Mouse (Mus musculus) midbrain, embryonic 14.5 days (tissue): ENCODE results near the gene Galr3. TPM values are rescaled to one million over a fixed set of nuclear protein-coding genes. Genes with fewer than 3 reads are reported as not detected.
A peak's percentile ranks its signal among the peaks of the same experiment; 100 is the strongest.

Source experiments
- ATAC-seq: fragments of 200-750 bp; cut with Nextera tagmentation; 2 replicates; pipeline ENCODE4 v1.8.0; 2017; ENCODE audit warnings: moderate number of reproducible peaks, moderate library complexity; ENCODE audit not compliant: low FRiP score, low TSS enrichment
- DNase-seq: peaks from one replicate; pipeline ENCODE4 v3.0.0-alpha.2; 2015
- H3K27ac ChIP-seq: fragments of 300-500 bp; sonication (generic); replicated peaks from 2 replicates; pipeline ENCODE4 v1.5.1; 2014; ENCODE audit warnings: mild to moderate bottlenecking, low read depth, low read length, moderate library complexity
- H3K27me3 ChIP-seq: fragments of 300-500 bp; sonication (generic); 2 replicates; pipeline ENCODE4 v1.6.1; 2014; ENCODE audit warnings: low read length, control low read depth, mixed read lengths; ENCODE audit not compliant: control insufficient read depth, insufficient read depth
- H3K36me3 ChIP-seq: fragments of 300-500 bp; sonication (generic); 2 replicates; pipeline ENCODE4 v1.6.1; 2014; ENCODE audit warnings: low read length, control low read depth; ENCODE audit not compliant: control insufficient read depth, insufficient read depth
- H3K4me1 ChIP-seq: fragments of 300-500 bp; sonication (generic); 2 replicates; pipeline ENCODE4 v1.6.1; 2014; ENCODE audit warnings: mild to moderate bottlenecking, antibody characterized with exemption, low read length, control low read depth; ENCODE audit not compliant: control insufficient read depth, insufficient read depth
- H3K4me2 ChIP-seq: fragments of 300-500 bp; sonication (generic); 2 replicates; pipeline ENCODE4 v1.6.1; 2014; ENCODE audit warnings: mild to moderate bottlenecking, low read length, moderate library complexity
- H3K4me3 ChIP-seq: fragments of 300-500 bp; sonication (generic); replicated peaks from 2 replicates; pipeline ENCODE4 v1.5.1; 2014; ENCODE audit warnings: low read depth, low read length
- H3K9ac ChIP-seq: fragments of 300-500 bp; sonication (generic); replicated peaks from 2 replicates; pipeline ENCODE4 v1.6.1; 2014; ENCODE audit warnings: mild to moderate bottlenecking, low read length, moderate library complexity
- H3K9me3 ChIP-seq: fragments of 300-500 bp; sonication (generic); 2 replicates; pipeline ENCODE4 v1.6.1; 2016; ENCODE audit warnings: low read length, control low read depth, mixed read lengths; ENCODE audit not compliant: control insufficient read depth
- WGBS: fragments of 180-500 bp; shearing (Covaris S2); extraction: QIAGEN DNeasy Blood & Tissue Kit; methylation state at CpG from one replicate; pipeline ENCODE4 v1.1.7; 2014; 5-methylcytosine and 5-hydroxymethylcytosine counted together
- polyA plus RNA-seq: library from polyadenylated mRNA; unstranded; fragments of >200 nt; fragmentation: Nextera tagmentation; extraction: Ambion mirVana; gene quantifications from 2 replicates; pipeline ENCODE4 v1.2.1, GENCODE M21; 2014

The Galr3 gene
- polyA plus RNA-seq, 1 experiment from 2014 or later = not detected

DNA sequence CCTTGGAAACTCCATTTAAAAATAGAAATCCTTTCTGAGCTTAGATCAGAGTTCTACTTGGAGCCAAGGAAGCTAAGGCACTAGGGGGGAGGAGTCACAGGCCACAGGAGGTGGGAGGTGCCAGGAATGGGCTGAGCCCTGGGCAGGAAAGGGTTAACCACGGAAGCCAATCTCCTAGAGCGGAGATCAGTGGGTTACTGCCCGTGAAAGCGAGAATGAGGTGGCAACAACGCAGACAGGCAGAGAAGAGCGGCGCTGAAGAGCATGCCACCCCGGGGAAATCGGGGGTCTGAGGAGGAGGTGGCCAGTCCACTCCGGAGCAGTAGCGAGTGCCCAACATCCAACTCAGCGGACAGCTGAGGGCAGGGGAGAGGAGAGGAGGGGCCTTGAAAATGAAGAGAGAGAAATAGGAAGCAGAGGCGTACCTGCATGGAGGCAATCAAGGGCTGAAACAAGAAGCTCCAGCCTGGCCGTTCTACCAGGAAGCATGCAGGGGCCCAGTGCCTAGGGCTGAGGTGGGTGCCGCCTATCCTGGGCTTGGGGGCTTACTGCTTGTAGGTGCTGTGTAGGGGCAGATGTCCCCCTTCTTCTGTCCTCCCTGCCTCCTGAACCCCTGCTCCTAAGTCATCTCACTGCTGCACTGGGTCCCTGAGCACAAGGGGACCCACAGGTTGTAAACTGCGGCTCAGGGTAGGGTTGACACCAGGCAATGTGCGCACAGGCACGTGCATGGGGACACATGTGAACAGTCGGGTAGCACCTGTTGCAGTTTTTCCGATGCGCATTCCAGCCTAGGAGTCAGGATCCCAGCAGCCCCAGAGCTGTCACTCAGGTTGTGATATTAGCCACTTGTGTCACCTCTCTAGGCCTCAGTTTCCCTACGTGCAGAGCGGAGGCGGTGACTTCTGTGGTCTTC, 926 bp upstream of the Galr3 start:
- H3K27ac ChIP-seq = no peak overlapping the region
- ATAC-seq = no peak
- H3K4me1 ChIP-seq = peaks cover 5% of the 10 kb centered on the region
- peaks cover 30% of the 10 kb centered on the region for H3K27me3 ChIP-seq
- H3K36me3 ChIP-seq = peaks cover 2% of the 10 kb centered on the region; the same call in 1 of the 2 replicates
- peak overlapping the region; percentile 44 for H3K4me2 ChIP-seq
- peak overlapping the region; percentile 23 for H3K4me3 ChIP-seq
- 21% methylated on average over 24 of the region's 24 CpGs for WGBS
- H3K9ac ChIP-seq = no peak overlapping the region; the same call in 1 of the 2 replicates
- no peaks in the 10 kb centered on the region for H3K9me3 ChIP-seq
- DNase-seq = peak; percentile 64

DNA sequence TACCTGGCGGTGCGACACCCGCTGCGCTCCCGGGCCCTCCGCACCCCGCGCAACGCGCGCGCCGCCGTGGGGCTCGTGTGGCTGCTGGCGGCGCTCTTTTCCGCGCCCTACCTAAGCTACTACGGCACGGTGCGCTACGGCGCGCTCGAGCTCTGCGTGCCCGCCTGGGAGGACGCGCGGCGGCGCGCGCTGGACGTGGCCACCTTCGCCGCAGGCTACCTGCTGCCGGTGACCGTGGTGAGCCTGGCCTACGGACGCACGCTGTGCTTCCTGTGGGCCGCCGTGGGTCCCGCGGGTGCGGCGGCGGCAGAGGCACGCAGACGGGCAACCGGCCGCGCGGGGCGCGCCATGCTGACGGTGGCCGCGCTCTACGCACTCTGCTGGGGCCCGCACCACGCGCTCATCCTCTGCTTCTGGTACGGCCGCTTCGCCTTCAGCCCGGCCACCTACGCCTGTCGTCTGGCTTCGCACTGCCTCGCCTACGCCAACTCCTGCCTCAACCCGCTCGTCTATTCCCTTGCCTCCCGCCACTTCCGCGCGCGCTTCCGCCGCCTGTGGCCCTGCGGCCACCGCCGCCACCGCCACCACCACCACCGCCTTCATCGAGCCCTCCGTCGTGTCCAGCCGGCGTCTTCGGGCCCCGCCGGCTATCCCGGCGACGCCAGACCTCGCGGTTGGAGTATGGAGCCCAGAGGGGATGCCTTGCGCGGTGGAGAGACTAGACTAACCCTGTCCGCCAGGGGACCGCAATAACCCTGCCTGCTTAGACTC, 1.2 kb downstream of the Galr3 start:
- peaks cover 30% of the 10 kb centered on the region for H3K27me3 ChIP-seq
- under 1% methylated on average over 105 of the region's 105 CpGs for WGBS
- peak; percentile 75 for DNase-seq
- H3K4me2 ChIP-seq = peak overlapping the region; percentile 71
- H3K36me3 ChIP-seq = no peaks in the 10 kb centered on the region
- ATAC-seq = peak; percentile 58; the same call in 1 of the 2 replicates
- peak overlapping the region; percentile 57 for H3K9ac ChIP-seq
- peak overlapping the region; percentile 47 for H3K4me3 ChIP-seq
- H3K4me1 ChIP-seq = peaks cover 5% of the 10 kb centered on the region
- no peaks in the 10 kb centered on the region for H3K9me3 ChIP-seq
- no peak overlapping the region for H3K27ac ChIP-seq

DNA sequence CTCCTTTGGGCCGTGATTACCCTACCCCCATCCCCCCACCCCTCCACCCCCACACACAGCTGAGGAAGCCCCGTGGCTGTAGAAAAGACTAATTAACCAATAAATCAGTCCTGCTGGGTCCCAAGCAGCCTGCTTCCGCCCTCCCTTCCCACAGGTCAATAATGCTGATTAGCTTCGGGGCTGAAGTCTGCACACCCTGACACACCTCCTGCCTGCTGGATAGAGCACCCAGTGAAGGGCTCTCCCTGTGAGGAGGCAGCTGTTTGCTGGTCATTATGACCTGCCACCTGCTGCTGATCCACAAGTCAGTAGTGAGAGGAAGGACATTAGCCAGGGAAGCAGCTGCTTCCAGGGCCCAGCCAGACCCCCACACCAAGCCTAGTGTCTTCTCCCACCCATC, 3.2 kb downstream of the Galr3 start:
- ATAC-seq (no peak; the same call in 1 of the 2 replicates), DNase-seq (no peak)
- WGBS = 7% methylated on average over 4 of the region's 4 CpGs
- Histone ChIP-seq H3K9ac (no peak overlapping the region), H3K36me3 (no peaks in the 10 kb centered on the region), H3K9me3 (no peaks in the 10 kb centered on the region), H3K4me3 (no peak overlapping the region), H3K4me2 (no peak overlapping the region), H3K4me1 (peaks cover 5% of the 10 kb centered on the region; the same call in 1 of the 2 replicates), H3K27me3 (peaks cover 30% of the 10 kb centered on the region), H3K27ac (no peak overlapping the region)

DNA sequence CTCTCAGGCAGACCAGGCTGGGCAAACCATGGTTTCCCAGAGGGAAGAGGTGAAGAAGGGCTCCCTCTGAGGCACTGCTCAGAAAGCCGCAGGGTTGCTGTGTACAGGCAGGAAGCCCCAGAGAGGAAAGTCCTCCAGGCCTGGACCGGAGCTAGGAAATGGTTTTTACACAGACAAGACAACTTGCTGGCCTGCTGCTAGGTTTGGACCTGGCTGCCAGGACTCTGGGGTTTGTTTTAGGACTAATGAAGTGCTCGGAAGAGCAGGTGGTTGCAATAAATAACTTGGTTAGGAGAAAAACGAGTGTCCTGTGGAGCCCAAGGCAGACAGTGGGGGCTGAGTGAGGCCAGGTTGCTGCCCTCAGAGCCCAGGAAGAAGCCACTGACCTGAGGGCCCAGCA, 6.5 kb downstream of the Galr3 start:
- no peak for DNase-seq

DNA sequence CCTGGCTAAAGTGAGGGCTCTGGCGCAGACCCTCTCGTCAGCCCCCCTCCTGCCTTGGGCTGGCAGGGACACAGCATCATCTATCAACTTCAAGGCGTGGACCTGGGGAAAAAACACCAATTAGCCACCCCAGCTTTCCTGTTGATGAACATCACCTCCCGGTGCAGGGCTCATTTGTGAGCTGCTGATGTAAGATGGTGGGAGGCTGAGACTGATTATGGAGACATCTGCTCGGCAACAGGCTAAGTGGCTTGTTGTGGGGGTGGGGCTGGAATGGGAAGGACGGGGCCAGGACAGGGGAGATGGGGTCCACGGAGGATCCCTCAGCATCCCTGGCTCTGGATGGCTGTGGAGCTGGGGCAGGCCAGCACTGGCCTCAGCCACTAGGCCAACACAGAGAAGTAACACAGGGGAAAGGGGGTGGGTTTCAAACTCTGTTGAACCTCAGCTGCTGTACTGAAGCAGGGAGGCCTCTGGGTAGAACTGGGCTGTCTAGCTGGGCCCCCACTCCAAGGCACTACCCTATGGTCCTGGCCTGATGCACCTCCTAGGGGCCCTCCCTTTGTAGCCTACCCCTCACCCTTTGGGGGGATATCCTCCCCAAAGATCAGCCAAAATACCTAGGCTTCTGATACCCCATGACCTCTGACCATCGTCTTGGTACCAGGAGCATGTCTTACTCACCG, 8.6 kb downstream of the Galr3 start:
- ATAC-seq (no peak), DNase-seq (no peak)
- peaks cover 32% of the 10 kb centered on the region for H3K36me3 ChIP-seq
- H3K4me1 ChIP-seq = no peaks in the 10 kb centered on the region
- H3K4me2 ChIP-seq = no peak overlapping the region
- no peak overlapping the region for H3K9ac ChIP-seq
- 63% methylated on average over 9 of the region's 9 CpGs for WGBS
- no peak overlapping the region for H3K4me3 ChIP-seq
- no peaks in the 10 kb centered on the region for H3K27me3 ChIP-seq
- H3K9me3 ChIP-seq = no peaks in the 10 kb centered on the region
- H3K27ac ChIP-seq = no peak overlapping the region

More for the DNA sequence above, 6.5 kb downstream of the Galr3 start:
- Histone ChIP-seq H3K9ac (no peak overlapping the region), H3K4me1 (peaks cover 5% of the 10 kb centered on the region; the same call in 1 of the 2 replicates), H3K27me3 (peaks cover 4% of the 10 kb centered on the region; the same call in 1 of the 2 replicates), H3K9me3 (no peaks in the 10 kb centered on the region), H3K4me2 (no peak overlapping the region), H3K27ac (no peak overlapping the region), H3K36me3 (peaks cover 11% of the 10 kb centered on the region), H3K4me3 (no peak overlapping the region)
- 76% methylated on average over 4 of the region's 4 CpGs for WGBS
- ATAC-seq = no peak

DNA sequence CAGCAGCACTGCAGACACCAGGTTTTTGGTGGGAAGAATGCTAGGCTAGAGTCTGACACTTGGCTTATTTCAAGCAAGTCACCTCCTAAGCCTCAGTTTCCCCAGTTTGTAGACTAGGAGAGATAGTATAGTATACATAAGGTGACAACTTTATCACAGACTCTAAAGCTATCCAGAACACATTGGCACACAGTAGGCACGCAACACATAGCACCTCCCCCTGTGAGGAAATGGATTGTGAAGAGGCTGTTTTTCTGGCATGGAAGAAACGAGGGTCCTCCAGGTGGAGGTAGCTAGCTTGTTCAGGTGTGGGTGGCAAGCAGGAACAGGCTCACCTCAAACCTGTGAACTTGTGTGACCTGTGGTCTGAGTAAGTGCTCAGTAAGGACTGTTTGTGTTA, 9.3 kb downstream of the Galr3 start:
- Histone ChIP-seq H3K4me3 (no peak overlapping the region), H3K9ac (no peak overlapping the region), H3K4me2 (no peak overlapping the region), H3K9me3 (no peaks in the 10 kb centered on the region), H3K36me3 (peaks cover 38% of the 10 kb centered on the region), H3K27ac (no peak overlapping the region), H3K27me3 (no peaks in the 10 kb centered on the region), H3K4me1 (no peaks in the 10 kb centered on the region)
- no peak for ATAC-seq
- whole genome bisulfite sequencing = 91% methylated on average over 2 of the region's 2 CpGs
- no peak for DNase-seq

DNA sequence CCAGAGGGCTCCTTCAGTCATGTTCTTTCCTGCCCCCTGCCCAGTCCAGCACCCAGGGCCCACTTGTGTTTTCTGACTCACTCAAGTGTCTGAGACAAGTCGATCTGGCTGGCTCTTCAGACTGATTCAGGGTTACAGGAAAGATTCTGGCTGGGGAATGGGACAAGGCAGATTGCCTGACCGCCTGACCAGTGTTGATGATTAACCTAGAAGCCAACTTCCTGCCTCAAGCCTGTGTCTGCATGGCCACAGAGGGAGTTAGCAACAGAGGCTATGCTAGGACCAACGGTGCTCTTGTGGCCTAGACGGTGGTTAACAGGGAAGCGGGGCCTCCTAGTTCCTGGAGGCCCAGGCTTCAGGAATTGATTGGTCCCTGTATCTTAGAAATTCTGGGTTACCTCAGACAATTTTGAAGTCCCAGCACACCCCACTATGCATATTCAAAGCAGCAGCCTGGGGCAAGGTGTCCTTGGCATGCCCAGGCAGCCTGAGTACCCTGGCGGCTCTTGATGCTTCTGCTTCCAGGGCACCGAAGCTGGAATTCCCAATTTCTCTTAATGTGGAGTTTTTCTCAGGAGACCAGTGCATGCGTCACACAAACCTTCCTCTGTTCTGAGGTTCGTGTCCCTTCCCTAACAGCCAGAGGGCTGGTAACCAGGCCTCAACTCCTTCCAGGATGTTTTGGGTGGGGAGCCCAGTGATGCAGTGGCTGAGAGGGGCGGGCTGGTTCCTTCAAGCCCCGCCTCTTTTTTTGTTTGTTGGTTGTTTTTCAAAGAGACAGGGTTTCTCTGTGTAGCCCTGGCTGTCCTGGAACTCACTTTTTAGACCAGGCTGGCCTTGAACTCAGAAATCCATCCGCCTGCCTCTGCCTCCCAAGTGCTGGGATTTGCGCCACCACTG, 10.0 kb downstream of the Galr3 start:
- H3K4me2 ChIP-seq = no peak overlapping the region
- no peaks in the 10 kb centered on the region for H3K9me3 ChIP-seq
- no peak for DNase-seq
- no peak overlapping the region for H3K27ac ChIP-seq
- no peak overlapping the region for H3K4me3 ChIP-seq
- H3K9ac ChIP-seq = no peak overlapping the region
- no peaks in the 10 kb centered on the region for H3K4me1 ChIP-seq
- H3K36me3 ChIP-seq = peaks cover 46% of the 10 kb centered on the region
- WGBS = 80% methylated on average over 13 of the region's 13 CpGs
- no peaks in the 10 kb centered on the region for H3K27me3 ChIP-seq
- no peak for ATAC-seq

DNA sequence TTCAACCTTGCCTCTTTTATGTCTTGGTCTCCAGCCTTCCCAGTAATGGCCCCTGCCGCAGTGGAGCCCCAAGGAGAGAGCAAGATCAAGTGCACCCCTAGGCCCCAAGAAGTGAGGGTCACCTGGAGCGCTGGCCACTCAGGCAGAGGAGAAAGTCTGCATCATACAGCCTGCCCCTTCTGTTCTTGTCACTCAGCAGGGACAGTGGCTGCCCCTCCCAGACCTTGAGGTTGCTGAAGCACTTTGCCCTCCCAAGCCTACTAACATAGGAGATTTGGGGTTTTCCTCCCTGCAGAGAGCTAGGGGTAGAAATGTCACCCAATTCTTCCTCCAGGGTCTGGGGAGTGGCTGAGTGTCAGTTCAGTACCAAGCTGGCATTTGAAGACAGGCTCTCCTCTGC, 10.7 kb downstream of the Galr3 start:
- Histone ChIP-seq H3K27ac (no peak overlapping the region), H3K9me3 (no peaks in the 10 kb centered on the region), H3K27me3 (no peaks in the 10 kb centered on the region), H3K4me1 (no peaks in the 10 kb centered on the region), H3K4me3 (no peak overlapping the region), H3K9ac (no peak overlapping the region), H3K4me2 (no peak overlapping the region), H3K36me3 (peaks cover 52% of the 10 kb centered on the region)
- no peak for DNase-seq
- ATAC-seq = no peak
- 85% methylated on average over 2 of the region's 2 CpGs for WGBS
